Mouse (Mus musculus) T-helper 2 cell (primary cell): Measurements from ENCODE around the gene 1700069L16Rik.

Experiments used
- in situ Hi-C: fragments of 300-600 bp; cut with MboI, MseI; formaldehyde crosslinking; loops from one replicate; pipeline ENCODE4 v1.15.1; 2025; ENCODE audit warnings: high pct_unique_total_duplicates

The 1700069L16Rik gene

DNA sequence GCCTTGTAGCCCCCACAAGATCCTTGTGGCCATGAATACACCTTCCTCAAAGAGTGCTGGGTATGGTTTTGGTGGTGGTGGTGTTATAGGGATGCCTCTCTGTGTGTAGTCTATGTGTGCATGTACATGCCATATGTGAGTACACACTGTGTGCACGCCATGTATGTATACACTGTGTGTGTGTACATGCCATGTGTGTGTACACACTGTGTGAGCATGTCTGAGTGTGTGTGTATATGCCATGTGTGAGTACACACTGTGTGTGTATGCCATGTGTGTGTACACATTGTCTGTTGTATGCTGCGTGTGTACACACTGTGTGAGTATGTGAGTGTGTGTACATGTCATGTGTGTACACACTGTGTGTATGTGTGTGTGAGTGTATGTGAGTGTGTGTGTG is 33.7 kb downstream of the 1700069L16Rik start:
- in situ Hi-C loops, result no loop called here

DNA sequence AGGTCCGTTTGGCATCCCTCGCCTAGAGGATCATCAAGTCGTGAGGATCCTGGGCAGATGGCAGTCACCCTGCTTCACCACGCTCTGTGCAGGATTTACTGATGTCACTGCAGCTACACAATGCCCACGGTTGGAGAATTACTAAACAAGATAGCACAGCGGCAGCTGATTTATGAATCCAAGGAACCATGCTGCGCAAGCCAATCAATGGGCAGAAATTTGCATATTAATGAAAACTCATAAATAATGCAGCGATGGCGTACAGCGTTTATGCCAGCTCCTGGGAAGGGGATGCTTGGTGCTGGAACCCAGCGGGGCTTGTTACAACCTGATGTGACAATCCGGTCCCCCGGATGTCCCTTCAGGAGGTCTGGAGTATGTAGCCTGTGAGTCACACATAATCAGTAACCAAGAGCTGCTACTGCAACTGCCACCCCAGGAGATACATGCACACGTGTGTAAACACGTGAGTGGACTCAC is 34.5 kb downstream of the 1700069L16Rik start:
- in situ Hi-C loops, result no loop called here

DNA sequence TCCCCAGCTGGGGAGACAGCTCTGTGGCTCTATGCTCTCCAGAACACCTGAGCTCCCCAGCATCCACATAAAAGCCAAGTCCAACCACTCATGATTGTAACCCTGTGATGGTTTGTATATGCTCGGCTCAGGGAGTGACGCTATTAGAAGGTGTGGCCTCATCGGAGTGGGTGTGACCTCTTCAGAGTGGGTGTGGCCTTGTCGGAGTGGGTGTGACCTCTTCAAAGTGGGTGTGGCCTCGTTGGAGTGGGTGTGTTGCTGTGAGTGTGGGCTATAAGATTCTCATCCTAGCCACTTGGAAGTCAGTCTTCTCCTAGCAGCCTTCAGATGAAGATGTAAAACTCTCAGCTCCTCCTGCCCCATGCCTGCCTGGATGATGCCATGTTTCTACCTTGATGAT is 37.1 kb downstream of the 1700069L16Rik start:
- in situ Hi-C loops, result no loop called here

DNA sequence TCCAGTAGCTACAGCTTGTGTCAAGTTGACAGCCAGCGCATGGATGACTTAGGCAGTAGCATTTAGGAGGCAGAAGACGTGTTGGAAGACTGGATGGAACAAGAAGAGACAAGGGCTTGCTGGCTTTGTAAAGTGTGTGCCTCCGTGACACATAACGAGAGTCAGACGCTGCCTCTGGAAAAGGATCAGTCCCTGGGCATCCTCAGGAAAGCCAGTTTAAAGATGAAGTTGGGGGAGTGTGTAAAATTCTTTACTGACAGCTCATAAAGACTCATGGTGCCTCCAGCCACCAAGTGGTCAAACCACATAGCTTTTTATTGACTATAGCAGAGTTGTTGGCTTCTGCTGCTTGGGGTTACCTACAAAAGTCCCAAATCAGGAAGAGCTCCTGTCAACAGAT is 39.1 kb downstream of the 1700069L16Rik start:
- in situ Hi-C loops, result no loop called here

DNA sequence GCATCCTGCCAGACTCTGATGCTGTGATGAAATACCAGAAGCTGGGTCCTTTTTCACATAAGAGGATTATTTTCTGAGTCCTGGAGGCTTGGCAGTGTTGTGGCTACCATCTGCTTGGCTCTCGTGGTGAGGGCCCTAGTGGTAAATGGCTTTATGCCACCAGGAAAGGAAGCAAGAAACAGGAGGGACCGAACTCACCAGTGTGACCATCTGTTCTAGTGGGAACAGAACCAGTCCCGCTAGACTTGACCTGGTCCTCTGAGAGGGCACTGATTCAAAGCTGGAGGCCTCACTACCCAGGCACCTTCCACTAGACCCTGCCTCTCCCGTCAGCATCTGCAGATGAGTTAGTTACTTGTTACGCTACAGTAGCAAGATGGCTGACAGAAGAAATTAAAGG is 41.3 kb downstream of the 1700069L16Rik start:
- in situ Hi-C loops, result no loop called here

DNA sequence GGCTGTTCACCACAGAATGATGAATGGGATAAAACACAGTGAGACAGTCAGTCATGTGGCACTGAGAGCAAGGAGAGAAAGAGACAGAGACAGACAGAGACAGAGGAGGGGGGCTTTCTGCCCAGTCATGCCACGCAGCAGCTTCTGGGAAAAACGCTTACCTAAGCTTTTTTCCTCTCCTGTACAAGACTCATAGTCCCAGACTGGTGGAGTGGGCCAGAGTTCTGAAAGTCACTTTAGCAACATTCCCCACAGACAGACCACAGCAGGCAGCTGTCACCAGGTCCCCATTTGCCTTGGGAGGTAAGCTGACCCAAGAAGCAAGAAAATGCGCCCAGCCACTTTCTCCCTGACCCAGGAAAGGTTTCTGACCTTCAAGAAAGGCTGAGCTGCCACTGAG is 42.1 kb downstream of the 1700069L16Rik start:
- in situ Hi-C loops, result no loop called here

DNA sequence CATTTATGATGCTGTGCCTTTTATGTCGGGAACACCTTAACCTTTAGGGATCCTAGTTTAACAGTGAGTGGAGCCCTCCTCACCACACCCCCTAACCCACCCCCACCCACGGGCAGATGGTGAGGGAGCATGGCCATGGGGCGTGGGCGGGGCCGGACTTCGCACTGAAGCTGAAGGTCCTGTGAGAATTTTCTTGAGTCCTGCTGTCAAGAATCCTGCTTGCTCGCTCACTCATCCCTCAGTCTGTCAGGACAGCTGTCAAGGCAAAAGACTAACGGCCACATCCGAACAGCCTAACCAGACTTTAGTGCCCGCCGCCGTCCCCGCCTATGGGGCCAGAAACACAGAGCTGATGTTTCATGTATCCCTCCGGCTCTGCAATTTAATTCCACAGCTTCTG is 43.4 kb downstream of the 1700069L16Rik start:
- in situ Hi-C loops, result no loop called here

DNA sequence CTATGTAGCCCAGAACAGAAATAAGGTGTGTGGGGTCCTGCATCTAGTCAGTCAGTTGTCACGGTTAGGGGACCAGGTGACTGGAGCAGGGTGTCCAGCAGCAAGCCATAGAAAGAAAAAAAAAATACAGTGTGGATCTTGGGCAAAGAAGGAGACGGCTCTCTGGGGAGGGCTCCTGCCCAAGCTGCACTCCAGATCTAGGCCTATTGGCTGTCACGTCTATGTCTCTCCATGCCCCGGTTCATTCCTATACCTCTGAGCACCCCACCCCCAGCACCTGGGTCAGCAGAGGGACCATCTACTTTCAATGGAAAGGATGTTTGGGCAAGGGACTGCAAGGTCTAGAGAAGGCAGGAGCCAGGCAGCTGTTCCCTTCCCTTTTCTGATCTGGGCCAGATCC is 45.1 kb downstream of the 1700069L16Rik start:
- in situ Hi-C loops, result no loop called here

DNA sequence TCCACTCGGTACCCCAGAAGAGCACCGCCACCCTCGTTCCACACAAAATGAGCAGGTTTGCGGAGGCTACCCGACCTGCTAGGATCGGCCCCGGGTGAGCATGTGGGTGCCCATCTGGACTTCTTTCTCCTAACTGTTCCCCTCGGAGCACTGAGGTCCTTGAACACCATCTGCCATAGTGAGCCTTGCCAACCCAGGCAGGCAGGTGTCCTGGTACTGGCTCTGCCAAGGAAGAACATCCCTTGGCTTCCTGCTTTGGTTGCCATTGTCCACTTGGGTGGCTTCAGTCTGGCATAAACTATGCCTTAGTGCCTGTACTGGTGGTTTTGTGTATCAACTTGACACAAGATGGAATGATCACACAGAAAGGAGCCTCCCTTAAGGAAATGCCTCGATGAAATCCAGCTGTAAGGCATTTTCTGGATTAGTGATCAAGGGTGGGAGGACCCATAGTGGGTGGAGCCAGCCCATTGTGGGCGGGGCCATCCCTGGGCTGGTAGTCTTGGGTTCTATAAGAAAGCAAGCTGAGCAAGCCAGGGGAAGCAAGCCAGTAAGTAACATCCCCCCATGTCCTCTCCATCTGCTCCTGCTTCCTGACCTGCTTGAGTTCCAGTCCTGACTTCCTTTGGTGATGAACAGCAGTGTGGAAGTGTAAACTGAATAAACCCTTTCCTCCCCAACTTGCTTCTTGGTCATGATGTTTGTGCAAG is 45.7 kb downstream of the 1700069L16Rik start:
- in situ Hi-C loops, result no loop called here

DNA sequence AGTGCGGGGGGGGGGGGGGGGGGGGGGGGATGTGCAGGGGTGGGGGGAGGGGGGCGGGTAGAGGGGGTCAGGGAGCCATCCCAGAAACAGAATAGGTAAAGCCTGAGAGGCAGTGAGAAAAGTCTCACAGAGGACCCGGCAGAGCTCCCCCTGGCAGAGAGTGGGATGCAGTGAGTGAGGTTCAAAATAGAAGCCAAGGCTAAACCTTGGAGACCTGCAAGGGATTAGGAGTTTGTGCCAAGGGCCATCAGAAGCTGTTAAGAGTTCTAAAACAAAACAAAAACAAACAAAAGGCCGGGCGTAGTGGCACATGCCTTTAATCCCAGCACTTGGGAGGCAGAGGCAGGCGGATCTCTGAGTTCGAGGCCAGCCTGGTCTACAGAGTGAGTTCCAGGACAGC is 47.0 kb downstream of the 1700069L16Rik start:
- in situ Hi-C loops, result no loop called here

DNA sequence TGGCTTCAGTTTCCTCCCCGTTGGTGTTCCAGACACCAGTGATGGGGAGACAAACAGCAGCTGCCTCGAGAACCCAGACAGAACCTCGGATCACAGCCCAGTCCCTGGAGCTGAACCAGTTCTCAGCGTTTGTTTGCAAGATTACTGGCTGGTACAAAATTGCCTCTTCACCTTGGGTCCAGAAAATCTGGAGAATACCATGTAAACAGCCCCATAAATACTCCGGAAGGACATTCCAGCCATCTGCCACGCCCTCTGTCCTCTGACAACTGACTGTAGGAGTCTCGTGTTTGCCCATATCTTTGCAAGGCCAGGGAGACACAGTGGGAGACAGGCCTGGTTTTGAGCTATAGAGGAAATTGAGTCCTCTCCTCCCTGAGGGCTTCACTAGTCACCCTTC is 49.7 kb downstream of the 1700069L16Rik start:
- in situ Hi-C loops, result no loop called here

DNA sequence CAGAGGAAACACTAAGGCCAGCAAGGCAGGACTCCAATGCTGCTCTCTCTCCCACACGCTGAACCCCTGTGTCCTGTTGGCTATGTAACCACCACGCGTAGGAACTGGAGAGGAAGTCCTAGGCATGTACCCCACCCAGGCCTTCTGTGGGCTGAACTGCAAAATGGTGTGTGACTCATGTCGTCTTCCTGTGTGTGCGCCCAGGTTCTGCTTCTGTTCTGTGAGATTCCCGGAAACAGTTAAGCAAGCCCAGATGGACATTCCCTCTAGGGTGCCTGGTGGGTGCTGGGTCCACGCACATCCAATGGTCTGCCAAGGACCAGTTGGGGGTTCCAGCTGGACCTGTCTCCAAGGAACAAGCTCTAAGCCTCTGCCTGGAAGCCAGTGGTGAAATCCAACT is 52.1 kb downstream of the 1700069L16Rik start:
- in situ Hi-C loops, result no loop called here

DNA sequence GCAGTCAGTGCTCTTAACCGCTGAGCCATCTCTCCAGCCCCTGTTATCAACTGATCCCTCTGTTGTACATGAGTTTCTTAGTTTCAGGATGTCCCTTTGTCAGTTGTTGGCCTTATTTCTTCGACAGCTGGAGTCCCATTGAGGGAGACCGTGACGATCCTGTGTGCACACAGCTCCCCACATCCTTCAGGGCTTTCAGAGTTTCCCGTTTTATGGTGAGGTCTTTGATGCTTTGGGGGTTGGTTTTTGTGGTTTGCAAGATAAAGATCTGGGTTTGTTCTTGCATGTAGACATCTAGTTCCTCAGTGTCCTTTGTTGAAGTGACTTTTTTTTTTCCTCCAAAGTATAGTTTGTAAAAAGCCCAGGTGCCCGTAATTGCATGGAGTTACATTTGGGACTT is 54.0 kb downstream of the 1700069L16Rik start:
- in situ Hi-C loops, result no loop called here

DNA sequence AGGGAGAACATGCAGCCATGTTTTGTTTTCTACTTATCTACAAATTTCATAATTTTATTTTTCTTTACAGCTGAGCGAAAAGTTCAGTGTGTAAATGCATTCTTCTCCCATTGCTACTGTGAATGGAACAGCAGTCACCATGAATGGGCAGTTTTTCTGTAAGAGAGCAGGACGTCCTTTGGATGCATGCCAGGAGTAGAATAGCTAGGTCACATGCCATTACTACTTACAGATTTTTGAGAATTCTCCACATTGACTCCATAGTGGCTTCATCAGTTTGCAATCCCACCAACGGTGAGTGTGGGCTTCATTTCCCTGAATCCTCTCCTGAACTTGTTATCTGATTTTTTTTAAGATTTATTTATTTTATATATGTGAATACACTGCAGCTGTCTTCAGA is 54.5 kb downstream of the 1700069L16Rik start:
- in situ Hi-C loops, result no loop called here

DNA sequence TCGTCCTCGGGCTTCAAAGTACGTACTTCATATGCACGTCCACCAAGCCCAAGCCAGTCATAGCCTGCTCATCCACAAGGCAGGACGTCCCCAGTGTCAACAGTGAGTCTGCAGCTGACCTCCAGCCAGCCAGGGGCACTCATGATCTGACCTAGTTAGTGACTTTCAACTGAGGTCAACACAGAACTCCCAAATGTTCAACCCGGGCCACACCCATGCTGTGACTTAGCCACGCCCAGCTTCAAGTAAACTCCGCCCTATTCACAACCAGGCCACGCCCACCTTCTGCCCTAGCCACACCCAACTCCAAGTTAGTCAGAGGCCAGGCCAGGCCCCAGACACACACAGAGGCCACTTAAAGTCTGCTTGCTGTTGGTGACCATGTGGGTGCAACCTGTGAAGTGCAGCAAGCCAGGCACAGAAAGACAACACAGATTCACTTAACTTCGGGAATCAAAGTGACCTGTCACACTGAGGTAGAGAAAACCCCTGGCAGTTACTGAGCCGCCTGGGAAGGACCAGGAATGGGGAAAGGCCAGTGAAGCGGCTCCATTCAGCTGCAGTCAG is 59.9 kb downstream of the 1700069L16Rik start:
- in situ Hi-C loops, result no loop called here

DNA sequence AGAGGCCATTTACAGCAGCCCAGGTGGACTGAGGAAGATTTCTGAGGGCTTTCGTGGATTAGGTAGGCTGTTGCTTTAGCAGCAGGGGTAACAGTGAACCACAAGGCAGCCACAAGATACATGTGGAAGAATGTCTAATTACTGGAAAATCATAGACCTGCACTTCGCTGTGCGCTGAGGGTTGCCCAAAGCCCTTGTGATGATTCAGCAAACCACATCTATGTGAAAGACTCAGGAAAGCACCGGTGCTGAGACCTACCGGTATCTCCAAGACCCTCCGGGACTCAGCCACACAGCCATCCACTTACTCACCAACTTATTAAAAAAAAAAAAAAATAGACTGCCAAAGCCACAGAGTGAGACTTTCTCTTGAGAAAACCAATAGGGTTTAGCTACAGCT is 60.4 kb downstream of the 1700069L16Rik start:
- in situ Hi-C loops, result no loop called here

DNA sequence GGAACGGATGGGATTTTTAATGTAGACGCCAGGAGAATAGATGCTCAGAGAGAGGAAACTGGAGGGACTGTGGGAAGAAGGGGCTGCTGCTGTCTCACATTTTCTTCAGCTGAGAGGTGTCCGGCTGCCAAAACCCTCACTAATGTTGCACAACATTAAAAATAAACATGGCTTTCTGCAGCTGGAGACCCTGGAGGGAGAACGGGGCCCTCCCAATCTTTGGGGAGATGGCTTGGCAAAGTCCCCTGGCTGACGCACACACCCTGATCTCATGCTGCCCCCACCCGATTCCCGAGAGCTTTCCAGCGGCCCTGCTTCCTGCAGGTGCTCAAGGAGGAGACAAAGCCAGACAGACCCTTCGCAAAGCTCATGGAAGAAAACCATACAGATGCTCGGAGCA is 63.7 kb downstream of the 1700069L16Rik start:
- in situ Hi-C loops, result no loop called here

DNA sequence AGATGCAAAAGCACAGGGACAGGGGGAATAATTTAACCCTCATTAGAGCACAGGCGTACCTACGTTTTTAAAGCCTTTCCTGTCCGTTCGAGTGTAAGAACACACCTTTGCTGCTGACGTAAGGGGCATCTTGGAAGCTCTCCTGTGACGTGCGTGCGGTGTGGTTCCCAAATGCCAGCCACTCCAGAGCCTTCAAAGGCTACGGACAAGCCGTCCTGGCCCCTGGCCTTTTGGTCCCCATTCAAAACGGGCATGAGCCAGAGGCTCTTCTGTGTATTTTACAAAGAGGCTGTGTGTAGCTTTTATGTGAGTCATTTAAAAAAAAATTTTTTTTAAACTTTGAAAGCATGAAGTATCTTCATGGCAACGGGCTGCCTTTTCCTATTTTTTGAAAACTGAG is 69.8 kb downstream of the 1700069L16Rik start:
- in situ Hi-C loops, result no loop called here

DNA sequence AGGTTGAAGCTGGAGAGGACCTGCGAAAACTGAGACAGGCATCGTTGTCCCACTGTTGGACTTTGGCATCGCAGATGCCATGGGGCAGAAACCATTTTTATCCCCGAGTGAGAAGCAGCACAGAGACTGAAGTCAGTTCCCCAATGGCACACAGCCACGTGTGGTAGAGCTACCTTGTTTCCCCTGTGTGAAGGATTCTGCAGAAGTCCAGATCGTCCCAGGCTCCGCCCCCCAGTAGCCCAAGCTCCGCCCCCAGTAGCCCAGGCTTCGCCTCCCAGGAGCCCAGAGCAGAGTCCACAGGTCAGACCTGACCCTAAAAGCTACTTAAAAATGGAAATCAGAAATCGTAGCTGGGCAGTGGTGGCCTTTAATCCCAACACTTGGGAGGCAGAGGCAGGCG is 70.4 kb downstream of the 1700069L16Rik start:
- in situ Hi-C loops, result no loop called here

DNA sequence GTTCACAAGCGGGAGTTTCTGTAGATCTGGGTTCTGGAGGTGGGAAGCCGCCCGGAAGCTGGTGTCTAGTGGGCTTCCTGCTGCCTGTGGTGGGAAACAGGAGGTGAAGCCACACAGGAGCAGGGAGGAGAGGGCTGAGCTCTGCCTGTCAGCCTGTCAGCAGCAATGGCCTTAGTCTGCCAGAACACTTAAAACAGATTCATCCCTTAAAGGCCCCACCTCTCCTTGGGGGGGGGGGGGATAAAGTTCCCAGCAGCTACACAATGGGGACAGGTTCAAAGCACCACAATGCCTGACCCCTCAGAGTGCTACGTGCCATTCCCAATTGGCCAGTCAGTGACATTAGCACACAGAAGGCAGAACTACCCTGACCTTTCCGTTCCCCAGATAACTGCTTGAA is 72.4 kb downstream of the 1700069L16Rik start:
- in situ Hi-C loops, result no loop called here

DNA sequence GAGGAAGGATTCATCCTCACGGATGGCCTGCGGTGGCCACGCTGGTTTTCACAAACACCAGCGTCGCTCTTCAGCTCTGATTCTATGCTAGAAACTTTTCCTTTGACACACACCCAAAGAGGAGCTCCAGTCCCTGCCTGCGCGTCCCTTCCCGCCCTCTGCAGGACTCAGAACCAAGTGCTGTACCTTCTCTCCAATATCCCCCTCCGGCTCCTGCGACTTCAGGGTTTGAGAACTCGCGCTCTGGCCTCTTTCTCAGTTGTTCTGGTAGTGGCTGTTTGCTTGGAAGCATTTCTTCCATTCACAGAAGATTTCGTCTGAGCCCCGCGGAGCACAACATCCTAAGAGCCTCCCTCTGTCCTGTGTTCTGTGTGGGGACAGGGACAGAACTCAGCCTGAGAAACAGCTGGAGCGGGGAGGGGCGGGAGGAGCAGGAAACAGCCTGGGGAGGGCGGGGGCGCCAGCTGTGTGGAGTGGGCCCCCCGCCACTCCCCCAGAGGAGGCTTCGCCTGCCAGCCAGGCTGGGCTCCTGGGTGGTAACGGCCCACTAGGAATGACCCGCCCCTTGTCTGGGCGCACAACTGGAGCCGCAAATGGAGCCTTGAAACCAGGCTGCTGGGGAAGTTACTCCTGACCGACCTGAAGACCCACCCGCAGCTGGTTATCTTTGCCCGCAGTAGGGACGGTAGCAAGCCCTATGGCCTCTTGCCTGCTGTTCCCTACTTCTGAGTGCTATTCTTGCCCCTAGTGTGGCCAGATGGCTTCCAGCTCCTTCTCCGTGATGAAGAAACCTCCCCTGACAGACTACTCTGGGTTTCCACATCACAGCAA is 74.3 kb downstream of the 1700069L16Rik start, which contains the start of gene Cmklr1:
TSS of gene Cmklr1 (minus strand) at position 392 of the 831 bp plus-strand sequence.
- in situ Hi-C loops, result no loop called here

DNA sequence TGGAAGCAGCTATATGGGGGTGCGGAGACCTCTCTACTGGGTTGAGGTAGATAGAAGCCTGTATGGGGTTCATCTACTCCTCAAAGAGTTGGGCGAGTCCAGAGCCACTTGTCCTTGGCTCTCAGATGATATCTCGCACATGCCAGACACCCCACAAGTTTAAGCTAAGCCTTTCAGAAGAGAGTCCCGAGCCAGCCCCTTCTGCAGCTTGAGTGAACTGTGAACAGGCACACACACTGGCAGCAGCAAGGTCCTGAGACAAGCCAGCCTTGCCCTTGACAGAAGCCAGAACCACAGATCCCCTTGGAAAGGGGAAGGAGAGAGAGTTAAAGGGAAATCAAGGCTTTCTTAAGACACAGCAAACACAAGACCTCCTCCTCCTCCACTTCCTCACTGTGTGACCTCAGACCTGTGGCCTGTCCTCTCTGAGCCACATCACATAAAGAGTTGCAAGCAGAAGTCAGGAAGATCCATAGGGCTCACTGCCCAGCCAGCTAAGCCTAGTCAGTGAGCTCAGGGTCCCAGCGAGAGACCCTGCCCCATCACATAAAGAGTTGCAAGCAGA is 75.8 kb downstream of the 1700069L16Rik start:
- in situ Hi-C loops, result loop anchor here (5.0 kb wide), 1 partner anchor 59 kb away; no protein-coding TSS in a partner anchor
